32 mouse cellular contexts compared by ENCODE assay signal in genomic region chr19:58226882-58227281, GRCm38 (mm10).
DNase-seq lines count a peak whose midpoint lies in the region; ATAC-seq lines count a peak whose summit lies in the region.
"Had no signal": no experiment of that assay in that cellular context is flagged by ENCODE, and none has a peak within 500 bp of the region (broad histone marks: within the 10 kb centered on the region; RNA-seq: fewer than 3 reads in every experiment).

No protein-coding gene starts in this region.

- 21% methylated on average over 3 of the region's 3 CpGs for WGBS in embryonic facial prominence, embryonic 14.5 days
- WGBS in embryonic facial prominence, embryonic 10.5 days: 53% methylated on average over 3 of the region's 3 CpGs
- WGBS in limb, embryonic 12.5 days: 12% methylated on average over 3 of the region's 3 CpGs
- 19% methylated on average over 3 of the region's 3 CpGs for WGBS in limb, embryonic 10.5 days

- H3K36me3 ChIP-seq in embryonic facial prominence, embryonic 14.5 days (ENCODE audit: control insufficient read depth, insufficient read depth, low read length): no peaks in the 10 kb centered on the region
- no peaks in the 10 kb centered on the region for H3K36me3 ChIP-seq in embryonic facial prominence, embryonic 10.5 days (replicated peaks)
- H3K36me3 ChIP-seq in limb, embryonic 12.5 days: no peaks in the 10 kb centered on the region
- no peaks in the 10 kb centered on the region for H3K36me3 ChIP-seq in limb, embryonic 10.5 days
- H3K36me3 ChIP-seq: embryonic facial prominence, embryonic 12.5 days; G1E; heart, embryonic 10.5 days; heart, embryonic 15.5 days; hindbrain, embryonic 15.5 days; liver, embryonic 15.5 days; stomach, embryonic 15.5 days had no signal

- no peak overlapping the region for H3K4me2 ChIP-seq in embryonic facial prominence, embryonic 14.5 days (ENCODE audit: low read depth, low read length)
- no peak overlapping the region for H3K4me2 ChIP-seq in limb, embryonic 12.5 days
- H3K4me2 ChIP-seq: embryonic facial prominence, embryonic 12.5 days; heart, embryonic 15.5 days; hindbrain, embryonic 15.5 days; liver, embryonic 15.5 days; midbrain, embryonic 11.5 days; stomach, embryonic 15.5 days had no signal

- H3K4me1 ChIP-seq in embryonic facial prominence, embryonic 14.5 days (ENCODE audit: control insufficient read depth, insufficient read depth, low read length): peaks cover 9% of the 10 kb centered on the region
- H3K4me1 ChIP-seq in embryonic facial prominence, embryonic 10.5 days: peaks cover 19% of the 10 kb centered on the region
- H3K4me1 ChIP-seq in limb, embryonic 12.5 days (replicated peaks): peaks cover 38% of the 10 kb centered on the region
- H3K4me1 ChIP-seq in limb, embryonic 10.5 days: peaks cover 36% of the 10 kb centered on the region
- H3K4me1 ChIP-seq: heart, embryonic 10.5 days; heart, embryonic 15.5 days; liver, embryonic 15.5 days; stomach, embryonic 15.5 days had no signal

- H3K27ac ChIP-seq in embryonic facial prominence, embryonic 14.5 days (replicated peaks; ENCODE audit: low read depth, low read length): no peak overlapping the region
- H3K27ac ChIP-seq in embryonic facial prominence, embryonic 10.5 days (replicated peaks): no peak overlapping the region
- H3K27ac ChIP-seq in limb, embryonic 12.5 days: 0 out of 2 replicates have a peak overlapping the region, but pooled peaks have one; percentile 29
- no peak overlapping the region for H3K27ac ChIP-seq in limb, embryonic 10.5 days
- H3K27ac ChIP-seq: embryonic facial prominence, embryonic 12.5 days; heart, embryonic 10.5 days; heart, embryonic 15.5 days; hindbrain, embryonic 15.5 days; liver, embryonic 15.5 days; stomach, embryonic 15.5 days had no signal

- ATAC-seq in embryonic facial prominence, embryonic 14.5 days (ENCODE audit: low read depth): no peak
- ATAC-seq in limb, embryonic 12.5 days (ENCODE audit: insufficient number of reproducible peaks, insufficient read depth, low FRiP score, low TSS enrichment, low read depth): no peak
- ATAC-seq: activated CD4-positive, CD25-positive, alpha-beta regulatory T cell, adult 4 months; forebrain, embryonic 16.5 days had no signal

- H3K27me3 ChIP-seq in embryonic facial prominence, embryonic 14.5 days (replicated peaks; ENCODE audit: control insufficient read depth, insufficient read depth, low read length): no peaks in the 10 kb centered on the region
- peaks cover 10% of the 10 kb centered on the region; the same call in 1 of the 2 replicates for H3K27me3 ChIP-seq in embryonic facial prominence, embryonic 10.5 days (replicated peaks; ENCODE audit: low read depth, poor library complexity, severe bottlenecking)
- peaks cover 24% of the 10 kb centered on the region for H3K27me3 ChIP-seq in limb, embryonic 12.5 days
- peaks cover 23% of the 10 kb centered on the region for H3K27me3 ChIP-seq in limb, embryonic 10.5 days (ENCODE audit: low read depth, poor library complexity, severe bottlenecking)
- H3K27me3 ChIP-seq: embryonic facial prominence, embryonic 12.5 days; heart, embryonic 15.5 days; hindbrain, embryonic 15.5 days; liver, embryonic 15.5 days; stomach, embryonic 15.5 days had no signal

- no peaks in the 10 kb centered on the region for H3K9me3 ChIP-seq in embryonic facial prominence, embryonic 14.5 days (ENCODE audit: control insufficient read depth, low read length)
- no peaks in the 10 kb centered on the region for H3K9me3 ChIP-seq in embryonic facial prominence, embryonic 10.5 days
- no peaks in the 10 kb centered on the region for H3K9me3 ChIP-seq in limb, embryonic 12.5 days
- H3K9me3 ChIP-seq in limb, embryonic 10.5 days (replicated peaks): no peaks in the 10 kb centered on the region
- H3K9me3 ChIP-seq: embryonic facial prominence, embryonic 12.5 days; heart, embryonic 10.5 days; heart, embryonic 15.5 days; hindbrain, embryonic 15.5 days; liver, embryonic 15.5 days; stomach, embryonic 15.5 days had no signal

- DNase-seq in embryonic facial prominence, embryonic 14.5 days (ENCODE audit: low spot score): peak; percentile 49
- DNase-seq in embryonic facial prominence, embryonic 10.5 days (ENCODE audit: low spot score): no peak
- no peak for DNase-seq in limb, embryonic 10.5 days (ENCODE audit: low spot score)
- DNase-seq in Muller cell, postnatal 12 days (ENCODE audit: inconsistent ontology term): peak; percentile 7
- peak; percentile 35 for DNase-seq in forelimb bud, embryonic 11.5 days (ENCODE audit: low read depth, low spot score)
- no peak for DNase-seq in adrenal gland, postnatal 36 days
- DNase-seq in natural killer cell, adult 2 months (ENCODE audit: low spot score in 2 of 2): no peak
- DNase-seq: adrenal gland, adult 2 months; cerebellum, adult 11 months; cerebellum, adult 9-10 months; cerebellum, postnatal 36 days; gastrocnemius, postnatal 25 days; heart, adult 11 months; heart, postnatal 36 days; kidney, adult 18-20 months; kidney, postnatal 4 days; layer of hippocampus, postnatal 36 days; left cerebral cortex, postnatal 4 days; lung, postnatal 36 days; right cerebral cortex, postnatal 25 days; thymus, postnatal 36 days had no signal

- H3K9ac ChIP-seq in embryonic facial prominence, embryonic 14.5 days (ENCODE audit: low read depth, low read length): no peak overlapping the region
- no peak overlapping the region for H3K9ac ChIP-seq in limb, embryonic 12.5 days (replicated peaks)
- H3K9ac ChIP-seq: embryonic facial prominence, embryonic 12.5 days; heart, embryonic 15.5 days; hindbrain, embryonic 15.5 days; liver, embryonic 15.5 days; stomach, embryonic 15.5 days had no signal

- no peak overlapping the region for H3K4me3 ChIP-seq in embryonic facial prominence, embryonic 14.5 days (ENCODE audit: low read depth, low read length)
- no peak overlapping the region for H3K4me3 ChIP-seq in embryonic facial prominence, embryonic 10.5 days
- H3K4me3 ChIP-seq in limb, embryonic 12.5 days (replicated peaks): no peak overlapping the region
- no peak overlapping the region for H3K4me3 ChIP-seq in limb, embryonic 10.5 days
- H3K4me3 ChIP-seq: embryonic facial prominence, embryonic 12.5 days; heart, embryonic 10.5 days; heart, embryonic 15.5 days; hindbrain, embryonic 15.5 days; liver, embryonic 15.5 days; stomach, embryonic 15.5 days had no signal

Comparison
In these comparisons a context has a peak if more than half of its experiments do, and no peak if none do; other contexts are left out.
1. DNase-seq: peak in embryonic facial prominence, embryonic 14.5 days (single experiment), Muller cell, postnatal 12 days (single experiment) and forelimb bud, embryonic 11.5 days (single experiment); none in embryonic facial prominence, embryonic 10.5 days (single experiment), limb, embryonic 10.5 days (single experiment), adrenal gland, postnatal 36 days (0 of 2) and natural killer cell, adult 2 months (0 of 2).